Mouse (Mus musculus): ENCODE data around the gene Ect2.

The Ect2 gene

GRCm38 (mm10) chr3:27153701-27154209, at the start of gene Ect2:
TSS of gene Ect2 (minus strand) at chr3:27153878.
- DNase-seq: peak; percentile 99

- DNase-seq: no peak
Observed at GRCm38 (mm10) chr3:27201728-27202411, 48.2 kb upstream of the Ect2 start.

- no peak for DNase-seq
Observed at GRCm38 (mm10) chr3:27199120-27199519, 45.4 kb upstream of the Ect2 start.

- DNase-seq: no peak
Observed at GRCm38 (mm10) chr3:27197816-27198215, 44.1 kb upstream of the Ect2 start.

GRCm38 (mm10) chr3:27196529-27196928, 42.9 kb upstream of the Ect2 start:
- DNase-seq: no peak

- no peak for DNase-seq
Observed at GRCm38 (mm10) chr3:27195573-27196227, 42.0 kb upstream of the Ect2 start.

GRCm38 (mm10) chr3:27195153-27195552, 41.5 kb upstream of the Ect2 start:
- DNase-seq: no peak

- DNase-seq: peak; percentile 41 to 58
Observed at GRCm38 (mm10) chr3:27193844-27194317, 40.2 kb upstream of the Ect2 start.

- DNase-seq: no peak
Observed at GRCm38 (mm10) chr3:27191856-27192255, 38.2 kb upstream of the Ect2 start.

- no peak for DNase-seq
Observed at GRCm38 (mm10) chr3:27190865-27191264, 37.2 kb upstream of the Ect2 start.

- peak; percentile 88 to 91 for DNase-seq
Observed at GRCm38 (mm10) chr3:27189320-27190261, 35.9 kb upstream of the Ect2 start.

- no peak for DNase-seq
Observed at GRCm38 (mm10) chr3:27188386-27188785, 34.7 kb upstream of the Ect2 start.

- peak; percentile 38 to 60 for DNase-seq
Observed at GRCm38 (mm10) chr3:27183601-27184175, 30.0 kb upstream of the Ect2 start.

GRCm38 (mm10) chr3:27182733-27183600, 29.3 kb upstream of the Ect2 start, which contains the start of gene Nceh1:
TSS of gene Nceh1 (plus strand) at chr3:27182965.
- DNase-seq: peak; percentile 95 to 97

- no peak for DNase-seq
Observed at GRCm38 (mm10) chr3:27179711-27180110, 26.0 kb upstream of the Ect2 start.

- DNase-seq: no peak
Observed at GRCm38 (mm10) chr3:27170257-27170656, 16.6 kb upstream of the Ect2 start.

GRCm38 (mm10) chr3:27165481-27166065, 11.9 kb upstream of the Ect2 start:
- no peak for DNase-seq

- DNase-seq: no peak
Observed at GRCm38 (mm10) chr3:27162410-27162804, 8.7 kb upstream of the Ect2 start.

- no peak for DNase-seq
Observed at GRCm38 (mm10) chr3:27161645-27162409, 8.1 kb upstream of the Ect2 start.

- DNase-seq: no peak
Observed at GRCm38 (mm10) chr3:27158910-27159309, 5.2 kb upstream of the Ect2 start.
